Mouse (Mus musculus) embryo, embryonic 11 days (tissue): ENCODE measurements around the gene Sectm1b.
"Not testable (repeated sequence)": the region's sequence is repeated elsewhere in the genome, so short reads cannot be mapped to it uniquely, and the experiment has no call there.

Experiments used
- DNase-seq: peaks from one replicate; pipeline ENCODE4 v3.0.0-alpha.2; 2015

Gene Sectm1b

DNA sequence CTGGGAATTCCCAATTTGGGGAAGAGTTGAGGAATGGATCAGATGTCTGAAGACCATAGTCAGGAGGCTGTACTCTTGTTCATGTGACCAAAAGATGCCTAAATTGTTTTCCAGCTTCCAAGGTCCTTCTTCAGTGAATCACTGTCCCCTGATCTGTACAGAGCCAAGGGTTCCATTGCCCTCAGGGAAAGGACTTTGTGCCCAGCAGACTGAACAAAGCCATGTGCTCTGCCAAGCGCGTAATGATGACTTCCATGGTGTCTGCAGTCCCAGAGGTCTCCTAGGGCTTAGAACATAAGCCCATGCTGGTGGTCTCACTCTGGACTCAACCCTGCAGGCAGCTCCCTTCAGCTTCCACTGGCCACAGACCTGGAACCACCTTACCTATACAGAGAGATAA lies 4.5 kb upstream of the Sectm1b start:
- DNase-seq: no peak

DNA sequence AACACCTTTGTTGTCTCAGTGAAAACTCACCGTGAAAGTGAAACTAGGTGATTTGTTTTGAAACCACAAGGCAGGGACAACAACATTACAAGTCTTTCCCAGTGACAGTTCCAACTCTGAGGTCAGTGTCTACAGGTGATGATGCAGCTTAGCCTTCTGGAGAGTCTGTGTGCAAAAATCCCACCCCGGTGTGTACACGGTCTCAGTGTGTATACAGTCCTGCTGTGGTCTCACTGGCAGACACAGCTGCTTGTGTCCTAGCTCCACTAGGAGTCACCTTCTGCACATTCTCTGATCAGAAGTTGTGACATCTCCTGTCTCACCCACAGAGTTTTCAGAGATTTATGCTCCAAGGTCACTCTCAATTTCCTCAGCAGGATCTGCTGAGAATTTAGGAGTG lies 828 bp upstream of the Sectm1b start:
- DNase-seq: no peak

DNA sequence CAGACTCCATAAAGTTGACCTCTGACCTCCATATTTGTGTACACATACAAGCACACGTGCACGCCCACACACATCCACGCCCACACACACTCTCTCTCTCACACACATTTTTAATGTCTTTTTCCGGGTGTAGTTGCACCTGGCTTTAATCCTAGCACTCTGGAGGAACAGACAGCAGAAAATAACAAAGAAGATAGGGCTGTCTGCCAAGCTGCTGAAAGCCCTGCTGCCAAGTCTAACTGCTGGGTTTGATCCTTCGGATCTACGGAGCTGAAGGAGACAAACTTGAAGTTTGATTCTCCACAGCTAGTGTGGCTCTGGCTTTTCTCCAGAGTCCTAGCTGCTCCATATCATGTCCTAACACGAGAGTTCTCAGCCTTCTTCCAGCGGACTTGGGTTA lies 1.8 kb downstream of the Sectm1b start:
- DNase-seq: no peak

DNA sequence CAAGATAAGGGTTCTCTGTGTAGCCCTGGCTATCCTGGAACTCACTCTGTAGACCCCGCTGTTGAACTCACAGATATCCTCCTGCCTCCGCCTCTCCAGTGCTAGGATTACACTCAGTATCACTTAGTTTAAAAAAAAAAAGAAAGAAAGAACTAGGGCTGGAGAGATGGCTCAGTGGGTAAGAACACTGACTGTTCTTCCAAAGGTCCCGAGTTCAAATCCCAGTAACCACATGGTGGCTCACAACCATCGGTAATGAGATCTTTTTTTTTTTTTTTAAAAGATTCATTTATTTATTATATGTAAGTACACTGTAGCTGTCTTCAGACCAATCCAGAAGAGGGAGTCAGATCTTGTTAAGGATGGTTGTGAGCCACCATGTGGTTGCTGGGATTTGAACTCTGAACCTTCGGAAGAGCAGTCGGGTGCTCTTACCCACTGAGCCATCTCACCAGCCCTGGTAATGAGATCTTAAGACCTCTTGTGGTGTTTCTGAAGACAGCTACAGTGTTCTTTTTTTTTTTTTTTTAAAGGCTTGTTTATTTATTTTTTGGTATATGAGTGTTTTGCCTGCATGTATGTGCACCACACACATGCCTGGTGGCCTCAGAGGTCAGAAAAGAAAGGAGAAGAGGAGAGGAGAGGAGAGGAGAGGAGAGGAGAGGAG lies 2.8 kb downstream of the Sectm1b start:
- not testable (repeated sequence) for DNase-seq

DNA sequence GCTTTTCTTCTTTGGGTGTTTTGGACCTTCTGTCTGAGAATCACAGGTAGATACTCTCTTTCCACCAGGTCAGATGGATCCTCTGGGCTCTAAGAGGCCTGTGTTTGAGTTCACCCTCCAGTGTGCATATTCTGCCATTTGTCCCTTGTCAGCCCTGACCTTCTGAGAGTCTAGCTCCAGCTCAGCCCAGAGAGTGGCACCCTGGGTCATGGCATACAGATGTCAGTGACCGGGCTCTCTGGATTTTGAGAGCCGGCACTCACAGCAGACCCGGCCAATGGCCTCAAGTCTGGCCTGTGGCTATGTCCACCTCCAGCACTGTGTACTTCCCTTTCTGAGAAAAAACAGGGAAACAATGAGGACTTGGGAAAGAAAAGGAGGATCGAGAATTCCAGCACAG lies 3.9 kb downstream of the Sectm1b start:
- DNase-seq: no peak

DNA sequence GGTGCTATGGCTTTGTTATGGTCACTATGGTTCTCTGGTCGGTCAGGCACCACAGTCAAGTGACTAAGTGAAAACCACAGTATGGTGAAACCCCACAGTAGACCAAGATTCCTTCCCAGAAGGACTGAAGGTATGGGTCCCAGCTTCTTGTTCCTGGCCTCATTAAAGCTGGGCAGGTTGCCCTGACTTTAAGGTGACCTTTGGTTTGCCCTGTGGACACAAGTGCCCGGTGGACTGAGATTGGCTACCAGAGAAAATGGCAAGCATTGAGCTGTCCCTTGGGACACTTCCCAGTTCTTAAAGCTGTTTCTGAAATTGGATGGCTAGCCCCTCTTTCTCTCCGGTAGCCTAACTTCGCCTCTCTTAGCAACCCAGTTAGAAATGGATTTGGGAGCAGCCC lies 4.4 kb downstream of the Sectm1b start:
- DNase-seq: no peak

DNA sequence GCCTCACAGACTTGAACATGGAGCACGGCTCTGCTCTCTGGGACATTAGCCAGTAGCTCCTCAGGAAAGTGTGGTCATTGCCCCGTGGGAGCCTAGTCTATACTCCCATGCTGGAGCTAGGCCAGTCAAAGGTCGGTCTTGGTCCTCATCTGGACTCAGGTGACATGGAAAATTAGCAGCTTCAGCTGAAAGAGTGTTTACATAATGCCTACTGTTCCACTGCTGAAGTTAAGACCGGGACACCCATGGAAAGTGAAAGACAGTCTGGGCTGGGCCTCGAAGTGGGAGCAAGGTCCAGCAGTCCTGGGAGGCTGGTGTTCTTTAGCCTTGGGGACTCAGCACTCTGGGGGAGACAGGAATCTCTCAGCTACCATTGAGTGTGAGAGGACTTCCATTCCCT lies 5.2 kb downstream of the Sectm1b start:
- DNase-seq: no peak

DNA sequence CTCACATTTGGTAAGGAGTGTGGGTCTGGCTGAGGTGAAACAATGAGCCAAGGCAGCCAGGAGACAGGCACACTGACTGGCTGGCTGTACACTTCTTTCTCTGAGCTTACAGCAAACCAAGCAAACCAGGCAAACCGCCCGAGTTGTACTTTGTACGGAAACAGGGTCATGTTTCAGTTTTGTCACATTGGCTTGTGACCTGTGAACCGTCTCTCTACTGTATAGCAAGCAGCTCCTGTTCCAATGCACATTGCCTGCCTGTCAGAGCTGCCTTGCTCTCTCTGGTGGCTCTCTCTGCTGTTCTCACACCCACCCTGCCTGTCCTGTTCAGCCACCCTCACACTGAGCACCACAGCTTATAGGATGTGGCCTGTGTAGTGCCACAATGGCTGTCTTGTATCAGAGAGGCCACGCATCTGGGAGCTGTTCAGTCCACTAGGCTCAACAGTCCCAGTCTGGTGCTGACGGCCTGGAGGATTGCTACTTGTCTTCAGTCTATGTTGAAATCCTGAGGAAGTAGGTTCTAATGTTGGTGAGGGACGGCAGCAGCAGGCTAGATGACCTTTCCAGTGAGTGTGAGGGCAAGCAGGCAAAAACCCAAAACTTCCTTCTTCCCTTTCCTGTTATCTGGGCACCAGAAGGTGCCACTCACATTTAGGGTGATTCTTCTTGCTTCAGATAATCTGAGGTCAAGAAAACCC lies 6.7 kb downstream of the Sectm1b start:
- no peak for DNase-seq

DNA sequence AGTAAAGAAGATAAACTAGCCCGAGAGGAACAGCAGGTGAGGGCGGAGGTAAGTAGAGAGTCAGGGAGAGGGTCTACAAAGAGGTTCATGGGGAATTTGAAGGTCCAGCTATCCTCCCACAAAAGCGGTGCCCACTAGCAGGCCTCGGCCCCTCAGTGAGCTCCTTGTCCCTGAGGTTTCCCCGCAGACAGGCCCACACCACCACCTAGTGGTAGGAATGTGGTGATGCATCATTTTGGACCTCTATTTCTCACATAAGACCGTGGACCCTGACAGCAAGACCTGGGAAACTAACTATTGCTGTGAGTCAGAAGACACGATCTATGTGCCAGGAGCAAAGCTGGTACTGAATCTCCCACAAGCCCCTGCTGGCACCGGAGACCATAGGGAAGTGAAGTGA lies 9.8 kb downstream of the Sectm1b start:
- DNase-seq: peak; percentile 87

DNA sequence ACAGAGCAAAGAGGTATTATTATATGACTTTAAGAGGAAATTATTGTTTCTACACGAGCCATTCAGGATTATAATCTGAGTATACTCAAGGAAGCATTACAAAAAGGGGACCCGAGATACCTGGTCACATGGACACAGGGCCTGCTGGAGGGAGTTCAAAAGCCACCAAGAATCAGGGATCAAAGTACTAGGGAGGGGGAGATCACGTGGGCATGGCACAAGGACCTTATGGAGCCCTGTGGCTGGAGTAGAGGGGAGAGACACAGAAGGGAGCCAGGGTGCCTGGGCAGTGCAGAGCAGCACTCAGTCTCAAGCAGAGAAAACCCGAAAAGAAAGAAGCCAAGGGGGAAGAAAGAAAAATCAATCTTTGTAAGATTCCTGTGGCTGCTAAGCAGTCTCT lies 11.0 kb downstream of the Sectm1b start:
- DNase-seq: no peak

DNA sequence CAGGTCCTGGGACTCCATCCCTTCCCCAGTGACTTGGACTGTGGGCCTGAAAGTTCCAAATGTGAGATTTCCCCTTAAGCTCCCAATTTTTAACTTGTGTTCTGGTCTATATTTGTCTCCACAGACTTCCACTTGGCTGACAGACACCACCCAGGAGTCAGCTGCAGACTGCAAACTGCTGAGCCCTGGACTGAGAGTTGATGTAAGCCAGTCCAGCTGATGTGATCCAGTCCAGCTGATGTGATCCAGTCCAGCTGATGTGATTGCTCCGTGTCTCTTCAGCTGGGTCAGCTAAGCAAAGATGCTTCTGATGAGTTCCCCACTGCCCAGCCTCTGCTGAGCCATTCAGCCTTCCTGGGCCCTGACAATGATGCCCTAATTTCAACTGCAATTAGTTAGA lies 11.6 kb downstream of the Sectm1b start:
- DNase-seq: no peak

DNA sequence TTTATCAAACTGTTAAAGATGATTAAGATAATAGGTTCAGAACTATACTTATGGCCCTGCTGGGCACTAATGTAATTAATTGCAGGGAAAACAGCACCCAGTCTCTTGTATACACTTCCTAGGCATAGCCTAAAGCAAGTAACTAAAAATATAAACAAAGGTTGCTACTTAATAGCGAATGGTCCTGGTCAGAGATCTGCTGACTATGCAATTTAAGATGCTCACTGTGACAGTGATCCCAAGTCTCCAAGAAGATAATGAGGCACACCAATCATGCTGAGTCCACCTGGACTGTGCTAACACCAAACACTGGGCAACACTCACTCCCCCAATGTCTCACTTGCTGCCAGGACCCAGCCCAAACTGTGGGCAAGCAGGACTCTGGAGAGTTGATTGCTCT lies 13.5 kb downstream of the Sectm1b start:
- no peak for DNase-seq

DNA sequence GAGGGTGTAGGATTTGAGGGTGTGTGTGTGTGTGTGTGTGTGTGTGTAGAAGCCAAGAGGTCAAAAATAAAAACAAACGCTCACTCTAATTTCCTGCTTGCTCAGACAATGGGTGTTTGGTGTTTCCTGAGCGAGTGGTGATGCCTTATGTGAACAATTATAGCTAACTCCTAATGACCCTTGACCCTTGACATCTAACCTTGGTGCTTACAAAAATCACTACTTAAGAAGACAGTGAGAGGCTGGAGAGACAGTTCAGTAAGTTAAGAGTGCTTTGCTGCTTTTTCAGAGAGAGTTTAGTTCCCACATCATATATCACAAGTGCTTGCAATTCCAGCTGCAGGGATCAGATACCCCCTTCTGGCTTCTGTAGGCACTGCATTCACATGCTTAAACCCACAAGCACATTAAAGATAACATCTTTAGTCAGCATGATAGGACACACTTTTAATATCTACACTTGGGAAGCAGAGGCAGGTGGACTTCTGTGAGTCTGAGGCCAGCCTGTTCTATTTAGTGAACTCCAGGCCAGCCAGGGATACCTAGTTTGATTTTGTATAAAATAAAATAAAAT lies 15.5 kb downstream of the Sectm1b start:
- DNase-seq: peak; percentile 49

DNA sequence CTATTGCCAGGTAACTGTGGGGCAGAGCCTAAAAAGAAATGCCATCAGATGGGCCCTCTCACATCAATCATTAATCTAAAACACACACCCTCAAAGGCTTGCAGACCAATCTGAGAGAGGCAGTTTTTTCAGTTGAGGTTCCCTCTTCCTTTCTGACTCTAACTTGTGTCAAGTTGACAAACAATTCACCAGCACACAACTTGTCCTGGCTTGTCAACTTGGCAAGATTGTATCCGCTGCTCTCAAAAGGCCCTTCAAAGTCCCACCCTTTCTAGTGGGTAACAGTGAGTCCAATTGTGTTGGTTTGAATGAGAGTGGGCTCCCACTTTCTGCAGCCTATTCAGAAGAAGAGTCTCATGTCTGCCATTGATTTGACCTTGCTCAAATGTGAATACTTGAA lies 18.1 kb downstream of the Sectm1b start:
- no peak for DNase-seq

DNA sequence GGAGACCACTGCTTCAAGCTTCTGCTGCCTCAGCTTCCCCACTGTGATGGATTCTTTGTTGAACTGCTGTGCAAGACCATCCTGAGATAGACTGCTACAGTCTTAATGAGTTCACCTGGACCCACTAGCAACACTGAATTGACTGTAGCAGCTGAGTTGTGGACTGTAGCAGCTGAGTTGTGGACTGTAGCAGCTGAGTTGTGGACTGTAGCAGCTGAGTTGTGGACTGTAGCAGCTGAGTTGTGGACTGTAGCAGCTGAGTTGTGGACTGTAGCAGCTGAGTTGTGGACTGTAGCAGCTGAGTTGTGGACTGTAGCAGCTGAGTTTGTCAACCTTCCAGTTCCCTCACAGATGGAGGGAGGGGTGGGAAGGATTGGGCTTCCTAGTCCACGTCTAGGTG lies 20.3 kb downstream of the Sectm1b start:
- not testable (repeated sequence) for DNase-seq

DNA sequence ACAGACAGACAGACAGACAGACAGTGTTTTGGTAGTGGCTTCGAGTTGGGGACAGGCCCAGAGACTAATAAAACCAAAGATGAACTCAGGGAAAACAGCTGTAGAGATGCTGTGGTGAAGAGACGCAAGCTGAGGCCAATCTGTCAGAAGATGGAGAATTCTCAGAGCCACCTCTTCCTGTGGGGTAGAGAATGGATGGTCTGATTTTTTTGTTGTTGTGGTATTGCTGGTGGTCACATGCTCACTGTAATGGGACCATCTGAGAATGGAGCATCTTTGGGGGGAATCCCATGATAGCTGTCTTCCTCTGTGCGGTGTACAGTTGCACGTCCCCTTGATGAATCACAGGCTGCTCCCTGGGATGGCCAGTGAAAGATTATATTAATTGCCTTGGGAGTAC lies 20.9 kb downstream of the Sectm1b start:
- DNase-seq: no peak

DNA sequence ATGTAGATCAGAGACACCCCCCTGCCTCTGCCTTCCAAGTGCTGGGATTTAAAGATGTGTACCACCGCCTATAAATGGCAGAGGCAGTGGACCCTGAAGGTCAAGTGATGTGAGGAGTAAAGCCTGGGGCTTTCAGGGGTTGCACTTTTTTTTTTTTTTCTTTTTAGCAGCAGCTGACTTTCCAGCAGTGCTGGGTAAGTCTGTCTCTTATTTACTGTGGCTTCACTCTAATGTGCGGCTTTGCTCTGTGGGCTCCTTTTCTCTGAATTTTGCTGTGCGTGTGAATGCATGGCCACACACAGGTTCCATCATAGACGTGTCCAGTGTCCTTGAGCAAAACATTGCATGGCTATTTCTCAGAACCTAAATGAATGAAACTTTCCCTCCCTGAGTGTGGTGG lies 21.7 kb downstream of the Sectm1b start:
- DNase-seq: no peak

DNA sequence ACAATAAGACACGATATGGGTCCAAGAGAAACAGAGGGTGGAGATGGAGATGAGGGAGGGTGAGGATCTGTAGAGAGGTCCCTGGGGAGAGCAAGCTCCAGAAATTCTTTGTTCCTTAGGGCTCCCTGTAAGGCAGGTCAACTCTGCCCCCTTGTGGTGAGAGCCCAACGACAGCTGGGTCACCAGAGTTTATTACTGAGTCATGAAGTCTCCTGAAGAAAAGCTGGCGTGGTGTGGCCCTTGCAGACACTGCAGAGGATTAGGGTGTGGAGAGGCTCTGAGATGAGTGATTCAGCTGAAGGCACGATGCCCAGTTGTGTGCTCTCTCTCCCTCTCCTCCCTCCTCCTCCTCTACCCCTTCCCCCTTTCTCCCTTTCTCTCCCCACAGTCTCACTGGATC lies 22.2 kb downstream of the Sectm1b start:
- DNase-seq: peak; percentile 84

DNA sequence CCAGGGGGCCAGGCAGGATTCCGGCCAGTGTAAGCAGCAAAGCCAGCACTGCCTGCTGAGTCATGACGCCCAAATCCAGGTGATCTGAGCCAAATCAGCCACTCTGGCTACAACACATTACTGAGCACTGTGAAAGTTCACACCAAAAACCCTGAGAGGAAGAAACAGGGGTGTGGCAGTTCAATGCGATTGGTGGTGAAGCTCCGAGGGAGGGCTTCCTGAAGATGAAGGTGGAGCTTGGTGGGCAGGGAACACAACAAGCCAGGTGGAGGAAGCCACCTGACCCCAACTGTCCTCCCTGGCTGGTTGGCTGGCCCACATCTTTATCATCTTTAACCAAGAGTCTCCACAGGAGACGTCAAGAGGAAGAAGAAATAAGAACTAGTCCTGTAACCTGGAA lies 24.1 kb downstream of the Sectm1b start, which contains the start of gene Cd7:
Cd7 (minus strand) TSS at position 117 of the 400 bp plus-strand sequence.
- DNase-seq: no peak

DNA sequence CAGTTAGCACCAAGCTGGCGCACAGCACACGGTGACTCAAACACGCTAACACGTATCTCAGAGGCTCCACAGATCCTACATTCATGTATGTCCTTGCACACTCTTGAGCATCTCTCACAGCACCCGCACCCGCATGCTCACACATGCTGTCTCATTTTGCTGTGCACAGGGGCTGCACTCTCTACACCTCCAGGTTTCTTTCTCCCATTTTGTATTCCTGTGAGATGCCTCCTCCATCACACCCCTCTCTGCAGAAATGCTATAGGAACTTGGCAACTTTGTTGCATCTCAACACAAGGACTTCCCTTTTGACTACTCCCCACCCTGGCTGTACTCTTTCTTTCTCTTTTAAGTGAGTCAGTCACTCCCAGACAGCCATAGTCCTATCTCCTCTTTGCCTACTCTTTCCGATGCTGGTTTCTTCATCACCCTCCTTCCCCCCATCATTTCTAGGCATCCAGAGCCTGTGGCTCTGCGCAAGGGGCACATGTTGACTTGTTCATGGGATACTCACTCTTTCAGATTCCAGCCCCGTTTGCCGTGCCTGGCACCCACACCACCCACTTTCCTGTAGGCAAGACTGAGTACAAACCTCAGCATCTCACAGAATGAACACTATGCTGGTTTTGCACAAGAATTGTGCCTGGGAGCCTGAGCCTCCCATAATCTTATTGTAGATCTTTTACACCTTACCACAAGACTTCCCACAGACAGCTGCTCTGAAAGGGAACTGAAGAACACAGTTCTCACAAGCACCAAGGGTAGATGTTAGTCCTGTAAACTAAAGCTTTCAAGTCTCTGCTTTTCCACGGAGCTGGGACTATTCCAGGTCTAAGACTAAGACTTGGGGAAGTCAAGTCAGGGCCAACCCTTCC lies 24.8 kb downstream of the Sectm1b start:
- no peak for DNase-seq

DNA sequence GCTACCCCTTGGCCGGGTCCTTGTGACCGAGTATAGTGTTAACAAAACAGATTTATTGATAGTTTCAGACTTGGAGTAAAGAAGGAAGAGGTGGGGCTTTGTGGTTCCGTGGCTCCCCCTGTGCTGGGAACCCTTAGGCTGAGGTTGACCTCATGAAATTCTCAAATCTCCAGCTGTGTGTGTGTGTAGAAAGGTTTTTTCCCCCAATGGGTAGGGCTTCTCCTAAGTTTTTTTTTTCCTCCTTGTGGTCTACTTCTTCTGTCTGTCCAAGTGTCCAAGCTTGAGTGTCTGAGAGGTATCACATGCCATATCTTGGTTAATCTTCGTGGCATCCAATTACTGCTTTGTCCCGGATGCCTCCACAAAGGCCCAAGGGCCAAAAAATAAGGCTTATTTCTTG lies 30.3 kb downstream of the Sectm1b start:
- DNase-seq: no peak

DNA sequence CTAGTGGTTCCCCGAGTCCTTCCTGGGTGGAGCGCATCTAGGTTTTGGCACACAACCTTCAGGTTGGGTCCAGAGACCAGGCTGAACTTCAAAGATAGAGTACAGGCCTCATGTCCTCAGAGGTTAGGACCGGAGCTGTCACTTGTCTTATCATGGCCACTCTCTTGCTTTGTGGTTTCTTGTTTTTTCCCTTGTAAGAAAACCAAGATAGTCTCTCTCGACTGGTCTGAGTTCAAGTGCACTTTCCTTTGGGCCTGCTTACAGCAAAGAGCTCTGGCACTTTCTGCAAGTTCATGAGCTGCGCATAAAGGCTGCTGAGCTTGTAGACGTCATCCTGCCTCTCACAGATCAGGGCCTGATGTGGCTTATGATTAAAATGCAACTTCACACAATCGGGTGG lies 36.1 kb downstream of the Sectm1b start:
- no peak for DNase-seq

DNA sequence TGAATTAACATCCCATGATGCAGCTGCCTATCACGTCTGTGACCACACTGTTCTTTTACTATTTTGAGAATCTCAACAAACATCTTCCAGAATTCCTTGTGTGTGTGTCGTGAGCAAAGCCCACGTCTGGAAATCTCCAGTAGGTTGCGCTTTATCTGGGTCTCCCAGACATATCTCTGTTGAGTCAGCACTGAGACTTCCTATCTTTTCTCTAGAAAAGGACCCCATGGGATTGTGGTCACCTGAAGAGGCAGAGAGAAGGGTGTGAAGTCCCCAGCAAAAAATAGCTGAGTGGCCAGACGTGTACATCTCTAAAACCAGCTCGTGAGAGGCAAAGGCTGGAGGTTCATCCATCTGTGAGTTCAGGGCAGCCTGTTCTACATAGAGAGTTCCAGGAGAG lies 39.2 kb downstream of the Sectm1b start:
- no peak for DNase-seq

DNA sequence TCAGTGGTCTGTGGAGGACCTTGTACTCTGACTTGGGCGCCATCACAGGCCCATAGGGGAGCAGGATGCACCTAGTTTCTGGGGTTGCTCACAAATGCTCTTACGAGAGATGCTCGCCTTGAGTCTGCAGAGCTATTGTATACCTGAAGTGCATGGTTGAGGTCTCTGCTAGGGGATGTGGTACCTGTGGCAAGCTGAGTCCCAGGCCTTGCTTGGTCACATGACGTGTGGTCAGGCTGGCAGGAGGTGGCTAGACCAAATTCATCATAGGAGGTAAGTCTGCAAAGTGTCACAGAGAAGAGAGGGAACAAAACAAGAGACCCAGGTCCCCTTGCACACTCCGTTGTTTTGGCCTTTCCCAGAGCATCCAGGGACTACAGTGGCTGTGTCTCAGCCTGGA lies 43.9 kb downstream of the Sectm1b start:
- no peak for DNase-seq
